Mouse (Mus musculus) T-helper 17 cell (primary cell): ENCODE measurements around the gene Guca2a.

Source experiments
- in situ Hi-C, 2 experiments: fragments of 300-600 bp; cut with MboI, MseI; formaldehyde crosslinking; loops; 1 replicate in 1 of 2; 2 replicates in 1 of 2; pipeline ENCODE4 v1.15.1; 2025; ENCODE audit warnings: high pct_unique_total_duplicates in 2 of 2

The Guca2a gene

GRCm38 (mm10) chr4:119637946-119638345 is 442 bp downstream of the Guca2a start:
- in situ Hi-C loops = no loop called here

- in situ Hi-C loops = no loop called here
These were observed 1.2 kb downstream of the Guca2a start for GRCm38 (mm10) chr4:119638656-119639055.

DNA sequence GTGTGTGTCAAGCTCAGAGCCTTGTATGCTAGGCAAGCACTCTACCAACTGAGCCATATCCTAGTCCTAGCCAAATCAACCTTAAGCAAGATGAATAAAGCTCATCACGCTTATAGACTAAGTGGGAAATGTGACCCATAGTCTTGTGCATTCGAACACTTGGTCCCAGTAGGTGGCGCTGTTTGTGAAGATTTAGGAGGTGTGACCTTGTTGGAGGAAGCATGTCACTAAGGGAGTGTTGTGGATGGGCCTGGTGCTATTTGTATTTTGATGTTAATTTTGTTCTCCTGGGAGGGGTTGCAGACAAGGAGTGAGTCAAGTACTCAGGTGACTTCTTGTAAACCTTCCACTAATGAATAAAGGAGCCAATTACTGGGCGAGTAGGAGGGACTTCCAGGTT is 5.2 kb downstream of the Guca2a start:
- in situ Hi-C loops = no loop called here

GRCm38 (mm10) chr4:119657011-119657410 is 19.5 kb downstream of the Guca2a start:
- in situ Hi-C loops = loop anchor here in 1 of 2 experiments (5.0 kb wide), 1 partner anchor 150 kb away; no protein-coding TSS in a partner anchor

GRCm38 (mm10) chr4:119658246-119658645 is 20.7 kb downstream of the Guca2a start:
- in situ Hi-C loops = loop anchor here in 1 of 2 experiments (5.0 kb wide), 1 partner anchor 151 kb away; no protein-coding TSS in a partner anchor

- in situ Hi-C loops = loop anchor here in 1 of 2 experiments (5.0 kb wide), 1 partner anchor 151 kb away; no protein-coding TSS in a partner anchor
These were observed 21.2 kb downstream of the Guca2a start, which contains the start of gene Guca2b for GRCm38 (mm10) chr4:119658731-119659130. TSS of gene Guca2b (minus strand) at chr4:119658954.

DNA sequence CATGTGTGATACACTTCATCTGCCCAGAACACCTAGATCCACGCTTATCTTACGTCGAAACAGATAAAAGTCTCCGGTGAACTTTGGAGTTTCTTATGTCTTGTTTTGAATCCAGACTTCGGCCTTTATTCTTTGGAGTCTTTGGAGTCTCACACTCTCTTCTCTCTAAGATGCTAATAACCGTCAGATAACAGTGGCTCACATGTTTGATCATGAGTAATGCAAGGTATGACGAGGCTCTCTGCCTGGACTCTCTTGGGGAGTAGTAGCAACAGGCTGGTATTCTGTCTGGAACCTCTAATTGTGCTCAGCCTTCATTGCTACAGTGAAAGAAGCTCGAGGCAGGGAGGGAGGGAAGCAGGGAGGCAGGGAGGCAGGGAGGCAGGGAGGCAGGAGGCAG is 22.5 kb downstream of the Guca2a start:
- in situ Hi-C loops = loop anchor here (5.0 to 10.0 kb wide), 3 partner anchors 415 to 462 kb away; no protein-coding TSS in a partner anchor

DNA sequence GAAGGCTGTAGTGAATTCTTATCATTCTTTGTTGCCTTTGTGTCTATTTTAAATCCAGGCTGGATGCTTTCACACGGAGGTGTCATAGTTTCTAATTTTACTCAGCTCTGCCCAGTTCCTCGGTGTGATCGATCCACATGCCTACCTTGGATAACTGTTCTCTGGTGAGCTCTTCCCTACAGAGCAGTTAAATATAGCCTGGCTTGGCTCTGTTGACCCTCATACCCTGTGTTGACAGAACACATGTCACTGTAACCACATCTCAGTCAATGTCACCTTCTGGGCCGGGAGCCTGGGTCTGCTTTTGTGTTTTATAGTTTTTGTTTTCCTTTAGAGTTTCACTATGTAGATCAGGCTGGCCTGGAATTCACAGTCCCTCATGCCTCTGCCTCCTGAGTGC is 24.6 kb downstream of the Guca2a start:
- in situ Hi-C loops = loop anchor here (5.0 to 10.0 kb wide), 3 partner anchors 417 to 460 kb away; no protein-coding TSS in a partner anchor

- in situ Hi-C loops = loop anchor here (5.0 to 10.0 kb wide), 3 partner anchors 418 to 459 kb away; no protein-coding TSS in a partner anchor
These were observed 25.5 kb downstream of the Guca2a start for GRCm38 (mm10) chr4:119662976-119663375.

GRCm38 (mm10) chr4:119663409-119664095 is 26.0 kb downstream of the Guca2a start:
- in situ Hi-C loops = loop anchor here (5.0 to 10.0 kb wide), 3 partner anchors 419 to 459 kb away; no protein-coding TSS in a partner anchor

DNA sequence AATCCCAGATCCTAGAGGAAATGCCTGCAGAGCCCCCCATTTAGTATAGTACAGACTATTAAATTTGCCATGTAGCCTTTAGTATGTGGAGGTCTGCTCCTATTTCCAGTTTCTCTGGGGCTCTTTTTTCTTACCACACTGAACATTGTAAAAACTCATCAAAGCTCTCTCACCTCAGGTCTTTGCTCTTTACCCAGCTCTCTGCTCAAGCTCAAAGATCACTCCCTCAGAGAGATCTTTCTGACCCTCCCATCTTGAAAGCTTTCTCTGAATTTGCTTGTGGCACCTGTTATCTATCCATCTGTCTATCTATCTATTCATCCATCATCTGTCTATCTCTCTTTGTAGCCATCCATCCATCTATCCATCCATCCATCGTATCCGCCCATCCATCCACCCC is 27.7 kb downstream of the Guca2a start:
- in situ Hi-C loops = loop anchor here (5.0 to 10.0 kb wide), 2 partner anchors 33 to 420 kb away; no protein-coding TSS in a partner anchor

DNA sequence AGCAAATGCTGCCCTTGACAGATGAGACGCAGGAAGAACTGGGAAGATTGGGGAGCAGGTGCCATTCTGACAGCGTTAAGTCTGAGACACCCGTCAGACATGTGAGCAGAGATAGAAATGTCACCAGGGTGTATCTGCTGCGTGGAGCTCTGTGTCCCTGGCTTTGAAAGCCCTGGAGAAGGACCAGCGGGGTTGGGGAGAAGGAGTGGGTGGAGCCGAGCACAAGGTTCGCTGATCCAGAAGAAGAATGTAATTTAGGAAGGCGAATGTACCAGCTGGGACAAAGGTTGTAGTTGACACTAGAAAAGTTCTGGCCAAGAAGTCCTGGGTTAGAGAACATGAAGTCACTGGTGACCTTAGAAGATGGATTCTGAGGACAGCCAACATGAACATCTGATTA is 28.6 kb downstream of the Guca2a start:
- in situ Hi-C loops = loop anchor here (5.0 to 10.0 kb wide), 2 partner anchors 34 to 421 kb away; no protein-coding TSS in a partner anchor

GRCm38 (mm10) chr4:119667454-119667853 is 29.9 kb downstream of the Guca2a start:
- in situ Hi-C loops = loop anchor here (5.0 to 10.0 kb wide), 2 partner anchors 35 to 423 kb away; no protein-coding TSS in a partner anchor

GRCm38 (mm10) chr4:119668185-119668584 is 30.7 kb downstream of the Guca2a start:
- in situ Hi-C loops = loop anchor here (5.0 to 10.0 kb wide), 2 partner anchors 36 to 423 kb away; no protein-coding TSS in a partner anchor

DNA sequence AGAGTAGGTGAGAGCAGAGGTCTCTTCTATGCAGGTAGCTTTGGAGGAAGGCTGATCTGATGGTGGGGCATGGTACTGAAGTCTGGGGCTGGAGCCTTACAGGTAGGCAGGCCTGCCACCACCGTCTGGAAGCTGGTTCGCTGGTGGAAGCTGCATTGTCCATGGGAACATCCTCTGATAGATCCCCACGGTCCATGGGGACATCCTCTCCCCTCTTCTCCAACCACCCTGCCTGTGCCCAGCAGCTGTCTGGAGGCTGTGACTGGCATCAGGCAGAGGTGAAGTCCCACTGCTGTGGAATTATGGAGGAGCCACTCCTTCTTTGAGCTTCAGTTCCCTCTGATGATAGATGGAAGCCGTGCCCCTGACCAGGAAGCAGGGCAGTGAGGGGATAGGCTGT is 31.1 kb downstream of the Guca2a start:
- in situ Hi-C loops = loop anchor here (5.0 to 10.0 kb wide), 2 partner anchors 36 to 424 kb away; no protein-coding TSS in a partner anchor

- in situ Hi-C loops = loop anchor here (5.0 to 10.0 kb wide), 2 partner anchors 37 to 425 kb away; no protein-coding TSS in a partner anchor
These were observed 32.1 kb downstream of the Guca2a start for GRCm38 (mm10) chr4:119669356-119670209.

DNA sequence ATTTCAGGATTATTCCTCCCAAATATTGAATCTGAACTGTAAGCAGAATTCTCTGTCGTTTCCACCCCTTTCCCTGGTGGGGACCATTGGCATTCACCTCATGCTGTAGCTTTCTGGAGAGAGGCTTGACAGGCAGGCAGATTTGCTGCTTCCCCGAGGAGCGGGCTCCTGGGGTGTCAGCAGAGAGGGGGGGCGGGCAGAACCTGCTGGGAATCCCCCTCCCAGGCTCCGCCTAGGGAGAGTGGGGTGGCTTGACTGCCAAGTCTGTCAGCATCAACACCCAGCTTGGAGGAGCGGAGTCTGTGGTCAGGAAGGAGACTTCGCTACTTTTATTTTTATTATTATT is 32.7 kb downstream of the Guca2a start:
- in situ Hi-C loops = no loop called here

GRCm38 (mm10) chr4:119670736-119671135 is 33.2 kb downstream of the Guca2a start:
- in situ Hi-C loops = no loop called here

DNA sequence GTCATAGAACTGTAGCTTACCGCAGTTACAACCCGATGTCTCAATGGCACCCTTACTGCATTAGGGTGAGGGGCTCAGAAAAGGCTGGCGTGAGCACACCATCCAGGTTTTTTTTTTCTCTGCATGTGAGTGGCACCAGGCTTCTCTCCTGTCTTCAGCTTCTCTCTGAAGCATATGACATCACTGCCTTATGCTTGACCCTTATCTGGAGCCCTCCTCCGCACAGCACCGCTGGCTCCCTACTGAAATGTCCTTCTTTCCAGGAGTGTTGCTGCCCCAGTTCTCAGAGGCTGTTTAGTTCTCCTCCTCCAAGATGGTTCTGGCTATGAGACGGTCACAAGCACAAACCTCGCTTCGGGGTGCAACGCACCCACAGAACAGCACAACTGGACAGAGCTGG is 33.7 kb downstream of the Guca2a start:
- in situ Hi-C loops = no loop called here

DNA sequence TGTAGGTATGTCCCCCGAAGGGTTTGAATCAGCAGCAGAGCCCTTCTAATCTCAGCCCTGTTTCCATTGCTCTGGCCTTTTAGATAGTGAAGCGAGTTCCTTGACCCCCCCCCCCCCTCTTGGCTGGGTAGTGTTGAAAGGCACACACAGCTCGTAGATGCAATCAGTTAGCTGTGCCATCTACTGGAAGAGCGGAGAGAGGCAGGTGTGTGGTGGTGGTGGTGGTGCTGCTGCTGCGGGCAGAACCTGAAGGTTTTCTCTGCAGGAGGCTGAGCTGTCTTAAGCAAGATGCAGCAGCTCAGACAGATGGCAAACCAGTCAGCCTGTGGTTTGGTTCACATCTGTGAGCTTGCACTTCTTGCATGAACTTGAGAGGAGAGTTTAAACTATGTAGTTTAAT is 35.2 kb downstream of the Guca2a start:
- in situ Hi-C loops = no loop called here

- in situ Hi-C loops = no loop called here
These were observed 45.1 kb downstream of the Guca2a start for GRCm38 (mm10) chr4:119682596-119682995.

DNA sequence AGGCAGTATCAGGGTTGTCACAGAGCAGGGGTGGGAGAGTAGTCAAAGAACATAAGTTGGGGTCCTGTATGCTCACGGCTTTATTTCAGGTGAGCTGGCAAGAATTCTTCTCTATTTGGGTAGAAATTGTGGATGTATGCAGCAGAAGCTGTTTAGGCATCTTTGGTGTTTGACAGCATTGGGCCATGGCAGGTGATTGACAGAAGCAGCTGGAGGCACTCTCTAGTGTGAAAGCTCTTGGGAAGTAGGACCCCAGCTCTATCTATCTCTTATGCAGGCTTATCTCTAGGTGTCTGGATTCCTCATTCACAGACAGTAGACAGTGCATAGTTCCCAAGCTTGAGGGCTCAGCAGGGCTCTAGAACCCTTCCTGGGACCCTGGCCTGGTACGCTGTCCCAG is 48.2 kb downstream of the Guca2a start:
- in situ Hi-C loops = no loop called here
